Mouse (Mus musculus): ENCODE data around the gene Plac1.

Gene Plac1

DNA sequence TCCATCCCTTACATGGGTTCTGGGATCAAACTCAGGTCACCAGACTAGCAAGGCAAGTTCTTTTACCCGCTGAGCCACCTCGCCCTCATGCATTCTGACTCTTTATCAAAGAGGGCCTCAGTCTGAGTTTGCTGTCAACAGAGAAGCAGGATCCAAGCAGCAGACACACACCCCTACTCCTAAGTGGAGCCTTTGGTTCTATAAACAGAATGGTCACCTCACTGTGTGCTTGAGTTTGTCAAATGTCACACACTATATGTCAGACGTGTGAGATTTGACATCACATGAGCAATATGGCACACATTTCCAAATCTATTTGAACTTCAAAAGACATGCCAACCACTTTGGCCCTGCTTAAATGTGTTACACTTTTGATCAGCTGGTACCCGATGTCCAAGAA is 42.2 kb downstream of the Plac1 start:
- no peak for DNase-seq (ENCODE audit: low read depth)

DNA sequence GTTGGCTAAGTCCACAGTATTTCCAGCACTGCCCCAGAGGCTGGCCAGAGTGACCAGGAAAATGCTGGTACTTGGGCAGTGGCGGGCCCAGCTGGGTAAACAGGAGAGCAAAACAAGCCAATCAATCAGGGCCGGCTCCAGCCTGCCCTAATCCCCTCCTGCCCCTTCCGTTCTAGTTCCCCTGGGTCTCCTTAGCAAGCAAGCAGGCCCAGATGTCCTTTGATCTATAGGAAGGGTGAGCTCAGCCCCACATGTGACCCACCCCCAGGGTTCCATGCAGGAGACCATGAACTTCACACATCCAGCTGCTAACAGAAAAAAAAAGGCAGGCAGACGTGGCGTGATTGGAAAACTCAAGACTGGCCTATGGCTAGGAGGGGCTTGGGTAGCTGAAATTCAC is 43.5 kb downstream of the Plac1 start:
- DNase-seq (ENCODE audit: low read depth) = no peak

DNA sequence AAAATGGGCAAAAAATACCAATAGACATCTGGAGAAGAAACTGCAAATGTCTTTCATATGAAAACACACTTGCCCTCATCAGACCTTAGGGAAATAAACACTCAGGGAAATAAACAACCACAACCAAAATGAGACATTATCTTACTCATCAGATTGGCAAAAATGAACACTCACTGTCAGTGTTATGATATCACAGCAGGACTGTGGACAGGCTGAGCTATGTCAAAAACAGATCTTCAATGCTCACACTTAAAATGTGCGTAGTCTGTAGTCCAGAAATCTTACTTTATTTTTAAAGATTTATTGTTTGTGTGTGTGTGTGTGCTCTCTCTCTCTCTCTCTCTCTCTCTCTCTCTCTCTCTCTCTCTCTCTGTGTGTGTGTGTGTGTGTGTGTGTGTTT is 51.2 kb downstream of the Plac1 start:
- no peak for DNase-seq (ENCODE audit: low read depth)

DNA sequence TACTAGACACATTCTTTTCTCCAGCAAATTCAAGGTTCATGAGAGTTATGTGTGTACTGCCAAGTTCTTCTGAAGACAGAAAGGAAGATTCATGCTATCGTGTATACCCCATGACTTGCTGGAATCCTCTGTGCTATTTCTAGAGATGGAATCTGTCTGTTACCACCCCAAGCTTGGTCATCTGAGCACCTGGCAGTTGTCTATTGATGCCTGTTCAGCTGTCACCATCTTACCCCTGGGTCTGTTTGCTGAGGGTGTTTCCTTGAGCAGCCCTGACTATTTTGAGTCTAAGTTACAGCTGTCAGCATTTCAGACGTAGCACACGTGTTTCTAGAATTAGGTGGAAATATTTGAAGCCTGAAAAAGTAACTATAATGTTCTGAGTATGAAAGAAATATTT is 60.1 kb downstream of the Plac1 start:
- DNase-seq (ENCODE audit: low read depth) = no peak

DNA sequence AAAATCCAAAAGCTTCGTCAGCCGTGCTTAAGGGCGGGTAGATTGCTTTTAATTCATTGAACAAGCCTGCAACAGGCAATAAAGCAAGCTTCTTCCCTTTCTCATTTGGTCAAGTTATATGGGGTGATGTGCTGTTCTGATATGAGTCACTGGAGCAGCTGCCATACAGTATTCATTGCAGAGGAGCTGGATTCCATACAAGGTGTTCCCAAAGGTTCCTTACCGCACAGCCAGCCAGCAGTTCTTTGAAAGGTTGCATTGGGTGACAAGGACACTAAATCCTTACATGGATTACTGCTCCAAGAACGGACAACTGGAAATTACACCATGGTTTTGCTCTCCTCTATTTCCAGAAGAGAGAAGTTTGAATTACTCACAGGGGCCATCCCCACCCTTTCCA is 63.6 kb downstream of the Plac1 start:
- no peak for DNase-seq (ENCODE audit: low read depth)

GRCm38 (mm10) chrX:53168623-53169022 is 71.3 kb downstream of the Plac1 start:
- DNase-seq (ENCODE audit: low read depth) = no peak

DNA sequence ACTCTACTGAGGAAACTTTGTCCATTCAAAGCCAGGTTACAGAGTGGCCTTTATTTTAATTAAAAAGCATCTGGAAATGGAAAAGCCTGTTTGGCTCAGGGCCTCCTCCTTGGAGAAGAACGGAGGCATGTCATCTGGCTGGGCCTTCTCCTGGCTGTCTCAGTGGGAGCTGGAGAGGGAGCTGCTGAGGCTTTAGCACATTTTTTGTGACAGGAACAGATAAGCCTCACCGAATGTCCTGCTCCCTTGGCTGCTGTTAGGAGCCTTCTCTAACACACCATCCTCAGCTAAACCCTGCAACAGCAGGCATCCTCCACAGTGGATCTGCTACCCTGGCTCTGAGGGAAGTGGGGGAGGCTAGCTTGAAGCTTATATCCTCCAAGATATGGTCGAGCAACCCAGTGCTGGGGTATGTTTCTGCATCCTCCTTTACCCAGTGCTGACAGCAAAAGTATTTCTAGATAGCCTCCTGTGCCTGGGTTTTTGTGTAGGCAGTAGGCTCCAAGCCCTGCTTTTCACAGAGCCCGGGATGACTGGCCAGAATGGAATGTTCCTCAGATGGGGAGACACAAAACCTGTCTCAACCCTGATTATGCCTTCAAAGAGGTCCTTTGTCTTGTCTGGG is 72.9 kb downstream of the Plac1 start:
- no peak for DNase-seq (ENCODE audit: low read depth)

DNA sequence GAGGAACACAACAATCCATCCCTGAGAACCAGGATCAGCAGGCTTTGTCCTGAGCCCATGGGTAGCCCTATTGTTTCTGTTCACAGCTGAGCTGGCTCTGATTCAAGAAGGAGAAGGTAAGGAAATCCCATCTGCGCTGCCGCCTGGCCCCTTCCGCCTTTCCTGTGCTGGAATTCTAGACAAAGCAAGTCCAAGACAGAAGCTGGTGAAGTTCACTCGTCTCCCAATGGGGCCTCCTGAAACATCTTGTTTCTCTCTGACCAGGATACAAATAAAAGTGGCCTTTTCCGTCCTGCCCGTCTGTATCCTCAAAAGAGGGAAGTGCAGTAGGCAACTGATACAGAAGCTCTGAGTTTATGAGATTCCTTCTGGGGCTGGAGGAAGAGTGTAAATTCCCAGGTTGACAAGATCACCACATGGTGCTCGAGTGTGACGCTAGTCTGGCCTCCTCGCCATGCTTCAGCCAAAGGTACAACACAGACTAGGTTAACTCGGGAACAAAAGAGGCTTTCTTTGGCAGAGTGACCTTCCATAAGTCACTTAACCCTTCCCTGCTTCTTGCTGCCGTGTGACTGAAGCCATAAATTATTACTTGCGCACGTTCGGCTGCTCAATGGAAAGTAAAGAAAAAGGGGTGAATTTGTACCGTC is 73.5 kb downstream of the Plac1 start:
- DNase-seq (ENCODE audit: low read depth) = no peak

- no peak for DNase-seq (ENCODE audit: low read depth)
These were observed 77.3 kb downstream of the Plac1 start for GRCm38 (mm10) chrX:53162589-53162988.

- DNase-seq (ENCODE audit: low read depth) = no peak
These were observed 78.3 kb downstream of the Plac1 start for GRCm38 (mm10) chrX:53161583-53161982.

GRCm38 (mm10) chrX:53161115-53161514 is 78.8 kb downstream of the Plac1 start:
- no peak for DNase-seq (ENCODE audit: low read depth)

- no peak for DNase-seq (ENCODE audit: low read depth)
These were observed 91.9 kb downstream of the Plac1 start for GRCm38 (mm10) chrX:53148039-53148438.

DNA sequence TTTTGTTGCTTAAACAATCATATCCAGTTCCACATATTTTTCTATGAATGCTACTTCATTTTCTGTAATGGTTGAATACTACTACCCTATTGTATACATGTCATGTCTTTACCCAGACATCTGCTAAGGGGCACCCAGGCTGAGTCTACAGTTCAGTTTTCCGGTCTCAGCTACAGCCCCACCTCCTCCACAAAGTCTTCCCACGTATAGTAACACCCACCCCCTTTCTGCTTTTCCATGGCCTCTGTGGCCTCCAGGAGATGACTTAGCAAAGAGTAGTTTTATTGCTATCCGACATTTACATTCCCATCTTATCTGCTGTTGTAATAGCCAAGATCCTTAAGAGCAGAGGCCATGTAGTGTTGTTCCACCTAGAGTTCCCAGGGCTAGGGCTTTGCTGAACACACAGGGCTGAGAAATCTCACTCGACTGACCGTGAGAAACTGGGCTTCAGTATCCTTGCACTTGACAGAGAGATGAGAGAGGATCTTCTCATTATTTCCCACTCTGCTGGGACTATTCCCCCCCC is 93.5 kb downstream of the Plac1 start:
- DNase-seq (ENCODE audit: low read depth) = no peak

DNA sequence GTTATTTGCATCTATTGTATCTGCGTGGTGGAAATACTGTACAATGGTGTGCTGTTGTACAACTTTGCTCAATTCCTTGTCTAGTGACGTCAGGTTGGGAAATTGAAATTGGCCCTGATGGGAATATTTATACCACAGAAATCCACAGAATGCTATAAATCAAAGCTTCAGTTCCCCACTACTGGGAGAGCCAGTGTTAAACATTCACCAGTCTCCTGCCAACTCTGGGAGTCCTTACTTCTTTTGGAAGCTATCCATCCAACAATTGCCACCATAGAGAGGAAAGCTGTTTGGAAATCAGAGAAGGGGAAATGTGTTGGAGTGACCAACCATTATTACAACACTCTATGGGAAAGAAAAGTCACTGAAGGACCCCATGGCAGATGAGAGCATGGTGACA is 100.3 kb downstream of the Plac1 start:
- DNase-seq (ENCODE audit: low read depth) = no peak

DNA sequence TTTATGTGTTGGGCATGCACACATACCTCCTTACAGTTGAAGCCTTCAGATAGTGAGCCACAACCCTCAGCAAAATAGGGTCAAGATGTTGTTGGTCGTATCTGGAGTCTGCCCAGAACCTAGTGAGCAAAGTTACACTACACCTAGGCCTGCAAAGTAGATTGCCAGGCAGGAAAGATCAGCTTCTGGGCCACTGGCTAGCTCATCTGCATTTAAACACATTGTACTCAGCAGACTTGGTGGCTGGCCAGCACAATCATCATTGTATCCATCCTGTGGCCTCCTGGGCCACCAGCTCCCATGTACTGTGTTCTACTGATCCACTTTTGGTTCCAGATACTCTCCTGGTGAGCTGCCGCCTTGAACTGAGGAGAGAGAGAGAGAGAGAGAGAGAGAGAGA is 102.8 kb downstream of the Plac1 start:
- DNase-seq (ENCODE audit: low read depth) = no peak

- DNase-seq (ENCODE audit: low read depth) = no peak
These were observed 110.4 kb downstream of the Plac1 start for GRCm38 (mm10) chrX:53129501-53129900.

- DNase-seq (ENCODE audit: low read depth) = no peak
These were observed 113.3 kb downstream of the Plac1 start for GRCm38 (mm10) chrX:53126492-53127033.

DNA sequence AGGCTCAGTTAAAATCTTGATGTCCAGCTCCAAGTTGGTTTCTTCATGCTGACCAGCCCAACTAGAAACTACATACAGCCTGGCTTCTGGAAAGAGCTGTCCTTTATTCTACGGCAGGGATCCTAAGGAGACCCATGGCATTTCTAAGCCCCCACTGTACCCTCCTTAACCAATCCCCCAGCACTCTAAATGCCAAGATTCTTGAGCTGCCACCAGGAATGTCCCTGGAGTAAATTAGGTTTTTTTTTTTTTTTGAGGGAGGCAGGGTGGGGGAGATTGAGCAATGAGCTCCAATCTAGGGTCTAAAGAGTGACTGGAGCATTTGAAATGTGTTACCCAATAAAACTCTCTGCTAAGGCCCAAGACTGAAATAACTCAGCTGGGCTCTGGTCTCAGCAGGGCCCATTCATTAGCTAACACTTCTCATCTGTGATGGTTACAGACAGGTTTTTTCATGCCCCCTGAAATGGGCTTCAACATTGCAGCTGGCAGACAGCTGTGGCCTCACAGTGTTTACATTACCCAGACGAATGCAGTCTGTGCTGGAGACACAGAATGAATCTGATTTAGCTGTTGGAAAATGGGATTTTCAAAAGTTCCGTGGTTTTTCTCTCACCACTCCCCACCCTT is 114.0 kb downstream of the Plac1 start:
- no peak for DNase-seq (ENCODE audit: low read depth)

- DNase-seq (ENCODE audit: low read depth) = no peak
These were observed 116.3 kb downstream of the Plac1 start for GRCm38 (mm10) chrX:53123562-53123961.

- DNase-seq (ENCODE audit: low read depth) = no peak
These were observed 121.3 kb downstream of the Plac1 start for GRCm38 (mm10) chrX:53118631-53119030.

DNA sequence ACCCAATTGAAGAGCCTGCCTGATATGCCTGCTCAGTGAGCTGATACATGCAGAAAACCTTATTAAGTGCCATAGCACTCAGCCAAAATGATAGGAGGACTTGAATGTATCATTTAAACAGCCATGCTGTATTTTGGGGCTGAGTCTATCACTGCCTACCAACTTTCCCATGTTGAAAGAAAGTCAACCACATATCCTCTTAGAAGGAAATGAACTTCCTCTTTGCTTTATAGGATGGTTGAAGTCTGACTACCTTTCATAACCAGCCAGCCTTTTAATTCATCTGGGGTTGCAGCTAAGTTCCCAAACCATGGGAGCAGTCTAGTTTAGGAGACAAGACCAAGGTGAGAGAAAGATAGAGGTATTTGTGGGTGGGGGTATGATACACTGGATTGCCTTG is 121.9 kb downstream of the Plac1 start:
- no peak for DNase-seq (ENCODE audit: low read depth)

- DNase-seq (ENCODE audit: low read depth) = no peak
These were observed 124.9 kb downstream of the Plac1 start for GRCm38 (mm10) chrX:53114994-53115393.

GRCm38 (mm10) chrX:53110142-53110541 is 129.8 kb downstream of the Plac1 start:
- DNase-seq (ENCODE audit: low read depth) = no peak

All from c-Kit-positive CD71-positive TER-119-negative erythroid progenitor cells, embryonic 14.5 days (primary cell).